Mouse (Mus musculus) cerebellum, adult 2 months (tissue): ENCODE data around the gene Podxl.

Experiments used
- CTCF ChIP-seq: fragments of 200-500 bp; IDR thresholded peaks from 2 replicates; pipeline ENCODE4 v1.5.1; 2011; ENCODE audit warnings: low read depth, mild to moderate bottlenecking, control low read depth, low read length, moderate library complexity, borderline replicate concordance; ENCODE audit not compliant: insufficient read depth
- POLR2A ChIP-seq: fragments of 200-500 bp; IDR thresholded peaks from 2 replicates; pipeline ENCODE4 v1.6.1; 2011; ENCODE audit warnings: low read length, control low read depth, borderline replicate concordance; ENCODE audit not compliant: insufficient read depth

GRCm38 (mm10) chr6:31513726-31514125 is 50.1 kb downstream of the Podxl start:
- TF ChIP-seq CTCF: no peak
- TF ChIP-seq POLR2A: no peak
